Mouse (Mus musculus) lung, embryonic 15.5 days (tissue): ENCODE measurements around the gene Pvrig. TPM values are rescaled to one million over a fixed set of nuclear protein-coding genes. Genes with fewer than 3 reads are reported as not detected.
"Not testable (repeated sequence)": the region's sequence is repeated elsewhere in the genome, so short reads cannot be mapped to it uniquely, and the experiment has no call there.

ENCODE experiments used
- ATAC-seq: fragments of 200-750 bp; cut with Nextera tagmentation; 2 replicates; pipeline ENCODE4 v1.8.0; 2017; ENCODE audit warnings: moderate number of reproducible peaks, borderline replicate concordance; ENCODE audit not compliant: low FRiP score, low TSS enrichment; ENCODE audit errors: extremely low read depth
- H3K27ac ChIP-seq: fragments of 300-500 bp; sonication (generic); 2 replicates; pipeline ENCODE4 v1.5.1; 2015; ENCODE audit warnings: moderate library complexity, mild to moderate bottlenecking, inconsistent platforms
- H3K27me3 ChIP-seq: fragments of 300-500 bp; sonication (generic); 2 replicates; pipeline ENCODE4 v1.6.1; 2015; ENCODE audit warnings: inconsistent platforms
- H3K36me3 ChIP-seq: fragments of 300-500 bp; sonication (generic); 2 replicates; pipeline ENCODE4 v1.6.1; 2015; ENCODE audit warnings: inconsistent platforms
- H3K4me1 ChIP-seq: fragments of 300-500 bp; sonication (generic); 2 replicates; pipeline ENCODE4 v1.6.1; 2015; ENCODE audit warnings: inconsistent platforms
- H3K4me2 ChIP-seq: fragments of 300-500 bp; sonication (generic); 2 replicates; pipeline ENCODE4 v1.6.1; 2015; ENCODE audit warnings: inconsistent platforms, mild to moderate bottlenecking, moderate library complexity
- H3K4me3 ChIP-seq: fragments of 300-500 bp; sonication (generic); 2 replicates; pipeline ENCODE4 v1.5.1; 2015; ENCODE audit warnings: mild to moderate bottlenecking, inconsistent platforms
- H3K9ac ChIP-seq: fragments of 300-500 bp; sonication (generic); 2 replicates; pipeline ENCODE4 v1.6.1; 2015; ENCODE audit warnings: inconsistent platforms
- H3K9me3 ChIP-seq: fragments of 300-500 bp; sonication (generic); 2 replicates; pipeline ENCODE4 v1.6.1; 2016; ENCODE audit warnings: inconsistent platforms
- WGBS: fragments of 180-500 bp; shearing (Covaris S2); methylation state at CpG from one replicate; pipeline ENCODE4 v1.1.7; 2015; 5-methylcytosine and 5-hydroxymethylcytosine counted together
- polyA plus RNA-seq: library from polyadenylated mRNA; unstranded; fragments of >200 nt; fragmentation: Nextera tagmentation; extraction: Ambion mirVana; gene quantifications from 2 replicates; pipeline ENCODE4 v1.2.1, GENCODE M21; 2015

The Pvrig gene
- polyA plus RNA-seq: 0.39 TPM in 1 of 2 replicates, not detected in the other

- Histone ChIP-seq H3K4me3 (no peak within 1 kb of the TSS), H3K9ac (no peak within 1 kb of the TSS), H3K4me2 (no peak within 1 kb of the TSS), H3K9me3 (no peaks in the 10 kb centered on the region), H3K27ac (no peak within 1 kb of the TSS), H3K36me3 (no peaks in the 10 kb centered on the region), H3K27me3 (no peaks in the 10 kb centered on the region), H3K4me1 (no peaks in the 10 kb centered on the region)
- 66% methylated on average over 2 of the region's 2 CpGs for WGBS
- ATAC-seq: no peak
Measured at GRCm38 (mm10) chr5:138341661-138342060, at the start of gene Pvrig. Pvrig (plus strand) TSS chr5:138341961.

DNA sequence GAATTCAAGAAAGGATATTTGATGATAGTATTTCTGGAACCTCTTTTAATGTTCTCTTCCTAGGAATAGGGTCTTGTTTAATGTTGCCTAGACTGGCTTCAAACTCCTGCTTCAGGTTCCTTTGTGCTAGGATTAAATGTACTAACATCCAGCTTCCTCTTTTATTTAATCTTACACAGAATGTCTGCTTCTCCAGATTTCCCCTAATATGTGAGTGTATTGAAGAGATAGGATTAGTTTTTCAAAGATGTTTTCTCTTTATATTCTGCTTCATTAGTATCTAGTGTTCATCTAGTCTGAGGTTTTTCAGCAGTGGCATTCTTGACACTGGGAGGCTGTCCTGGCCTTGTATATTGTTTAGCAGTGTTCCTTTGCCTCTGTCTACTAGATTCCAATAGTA is 47.6 kb upstream of the Pvrig start:
- H3K4me3 ChIP-seq: no peak overlapping the region
- no peak overlapping the region for H3K9ac ChIP-seq
- no peaks in the 10 kb centered on the region for H3K9me3 ChIP-seq
- no peaks in the 10 kb centered on the region for H3K36me3 ChIP-seq
- H3K27ac ChIP-seq: no peak overlapping the region
- no peak for ATAC-seq
- H3K4me2 ChIP-seq: no peak overlapping the region
- no peaks in the 10 kb centered on the region for H3K4me1 ChIP-seq
- H3K27me3 ChIP-seq: no peaks in the 10 kb centered on the region

DNA sequence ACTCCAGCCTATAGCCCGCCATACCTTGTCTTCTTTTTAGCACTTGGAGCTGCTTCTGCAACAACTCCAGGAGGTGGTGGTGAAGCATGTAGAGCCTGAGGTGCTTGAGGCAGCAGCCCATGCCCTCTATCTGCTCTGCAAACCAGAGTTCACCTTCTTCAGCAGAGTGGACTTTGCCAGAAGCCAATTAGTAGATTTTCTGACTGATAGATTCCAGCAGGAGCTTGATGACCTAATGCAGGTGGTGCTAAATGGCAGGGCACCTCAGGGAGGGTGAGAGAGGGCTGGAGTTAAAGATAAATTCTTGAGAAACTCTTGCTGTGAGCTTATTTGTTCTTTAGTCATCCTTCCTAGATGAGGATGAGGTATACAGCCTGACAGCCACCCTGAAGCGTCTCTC is 42.1 kb upstream of the Pvrig start:
- Histone ChIP-seq H3K27ac (no peak overlapping the region), H3K9me3 (no peaks in the 10 kb centered on the region), H3K27me3 (no peaks in the 10 kb centered on the region), H3K9ac (no peak overlapping the region), H3K4me2 (no peak overlapping the region), H3K36me3 (no peaks in the 10 kb centered on the region), H3K4me3 (no peak overlapping the region), H3K4me1 (no peaks in the 10 kb centered on the region)
- ATAC-seq: no peak
- 71% methylated on average over 2 of the region's 2 CpGs for WGBS

- Histone ChIP-seq H3K4me1 (no peaks in the 10 kb centered on the region), H3K4me2 (no peak overlapping the region), H3K4me3 (no peak overlapping the region), H3K9me3 (no peaks in the 10 kb centered on the region), H3K36me3 (no peaks in the 10 kb centered on the region), H3K27me3 (no peaks in the 10 kb centered on the region), H3K27ac (no peak overlapping the region), H3K9ac (no peak overlapping the region)
- no peak for ATAC-seq
- 74% methylated on average over 3 of the region's 3 CpGs for WGBS
Measured at GRCm38 (mm10) chr5:138312795-138313194, 29.0 kb upstream of the Pvrig start.

DNA sequence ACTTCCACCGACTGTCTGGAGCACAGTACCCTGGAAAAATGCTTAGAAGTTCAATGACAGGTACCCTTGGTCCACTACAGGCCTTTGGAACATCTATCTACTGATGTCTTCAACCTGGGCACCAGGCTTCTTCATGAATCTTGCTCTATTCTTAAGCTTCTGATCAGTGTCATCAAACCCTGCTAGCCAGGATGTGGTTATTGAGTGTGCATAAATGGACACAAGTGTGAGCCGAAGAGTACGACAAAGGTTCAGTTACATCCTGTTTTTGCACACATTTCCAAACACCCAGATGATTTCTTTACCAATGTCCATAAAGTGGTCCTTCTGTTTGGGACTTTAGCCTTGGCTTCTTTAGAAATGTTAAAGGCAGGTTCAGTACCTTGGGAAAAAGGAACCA is 1.5 kb downstream of the Pvrig start:
- no peaks in the 10 kb centered on the region for H3K36me3 ChIP-seq

DNA sequence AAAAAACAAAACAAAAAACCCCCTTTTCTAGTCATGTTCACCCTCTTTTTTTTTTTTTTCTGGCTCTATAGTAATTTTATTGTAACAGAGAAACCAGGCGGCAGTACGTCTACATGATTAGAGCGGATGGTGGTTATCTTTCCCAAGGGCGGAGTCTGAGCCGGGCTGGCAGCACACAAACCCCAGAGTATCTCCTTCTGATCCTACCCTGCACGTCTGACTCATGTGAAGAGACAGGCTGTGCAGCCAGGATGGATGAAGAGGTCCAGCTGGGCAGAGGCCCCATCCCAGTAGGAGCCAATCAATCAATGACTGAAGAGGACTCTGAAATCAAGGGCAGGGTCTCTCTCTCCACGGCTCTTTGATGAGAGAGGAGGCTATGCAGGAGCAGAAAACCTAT is 21.4 kb downstream of the Pvrig start:
- not testable (repeated sequence) for H3K36me3 ChIP-seq, H3K4me2 ChIP-seq, H3K9ac ChIP-seq, H3K27ac ChIP-seq, H3K4me1 ChIP-seq, H3K9me3 ChIP-seq, ATAC-seq, H3K27me3 ChIP-seq, H3K4me3 ChIP-seq
- 57% methylated on average over 7 of the region's 7 CpGs for WGBS

More for the DNA sequence above, 1.5 kb downstream of the Pvrig start:
- H3K4me1 ChIP-seq: no peaks in the 10 kb centered on the region
- no peaks in the 10 kb centered on the region for H3K9me3 ChIP-seq
- H3K27ac ChIP-seq: no peak overlapping the region
- H3K27me3 ChIP-seq: no peaks in the 10 kb centered on the region
- no peak overlapping the region for H3K4me2 ChIP-seq
- no peak overlapping the region for H3K4me3 ChIP-seq
- WGBS: 80% methylated on average over 3 of the region's 3 CpGs
- no peak overlapping the region for H3K9ac ChIP-seq
- no peak for ATAC-seq

GRCm38 (mm10) chr5:138365347-138365746 is 23.6 kb downstream of the Pvrig start:
- H3K36me3 ChIP-seq, H3K4me1 ChIP-seq, ATAC-seq, H3K4me2 ChIP-seq, H3K4me3 ChIP-seq, H3K27me3 ChIP-seq, H3K9me3 ChIP-seq, H3K9ac ChIP-seq, H3K27ac ChIP-seq: not testable (repeated sequence)
- 88% methylated on average over 10 of the region's 10 CpGs for WGBS

Other genes with a start within 250 kb of the Pvrig start
- gene Zscan21, start 225.1 kb upstream of the Pvrig start, polyA plus RNA-seq: 61.3 and 66.3 TPM in 2 replicates
- 20.8 and 21.3 TPM in 2 replicates for gene Zfp113, start 186.2 kb upstream of the Pvrig start, polyA plus RNA-seq
- gene Cops6, start 180.9 kb upstream of the Pvrig start, polyA plus RNA-seq: 316 and 320 TPM in 2 replicates
- 22.8 and 26.2 TPM in 2 replicates for gene Ap4m1, start 170.0 kb upstream of the Pvrig start, polyA plus RNA-seq
- gene Mcm7, start 169.5 kb upstream of the Pvrig start, polyA plus RNA-seq: 216 and 228 TPM in 2 replicates
- 86.7 and 92.3 TPM in 2 replicates for gene Taf6, start 154.5 kb upstream of the Pvrig start, polyA plus RNA-seq
- 61.0 and 63.5 TPM in 2 replicates for gene Cnpy4, start 154.5 kb upstream of the Pvrig start, polyA plus RNA-seq
- gene Mblac1, start 147.6 kb upstream of the Pvrig start, polyA plus RNA-seq: 9.1 and 9.7 TPM in 2 replicates
- not detected in 2 replicates for gene Nxpe5, start 116.1 kb upstream of the Pvrig start, polyA plus RNA-seq
- gene Lamtor4, start 86.5 kb upstream of the Pvrig start, polyA plus RNA-seq: 58.1 and 58.6 TPM in 2 replicates
- gene BC037034, start 77.9 kb upstream of the Pvrig start, polyA plus RNA-seq: 4.5 and 5.7 TPM in 2 replicates
- gene Gal3st4, start 69.1 kb upstream of the Pvrig start, polyA plus RNA-seq: 1.1 and 2.0 TPM in 2 replicates
- gene Gm43720, start 62.0 kb upstream of the Pvrig start, polyA plus RNA-seq: 0.13 and 0.24 TPM in 2 replicates
- 18.9 and 20.6 TPM in 2 replicates for gene Gpc2, start 62.0 kb upstream of the Pvrig start, polyA plus RNA-seq
- gene Stag3, start 61.7 kb upstream of the Pvrig start, polyA plus RNA-seq: 2.6 and 3.6 TPM in 2 replicates
- gene Zfp157, start 99.5 kb downstream of the Pvrig start, polyA plus RNA-seq: 33.3 and 36.1 TPM in 2 replicates
- gene 1700123K08Rik, start 222.8 kb downstream of the Pvrig start, polyA plus RNA-seq: not detected in 2 replicates